Mouse (Mus musculus): ENCODE measurements around the gene Gpr68.

- TF ChIP-seq CTCF (IDR thresholded peaks at IDR 0.05; ENCODE audit: extremely low read depth, insufficient read length, insufficient replicate concordance, low read depth, low read length), result no peak; the same call in 1 of the 2 replicates
- TF ChIP-seq POLR2A (IDR thresholded peaks at IDR 0.05; ENCODE audit: low read depth, low read length), result no peak
These were observed 17.9 kb upstream of the Gpr68 start for GRCm38 (mm10) chr12:100925644-100926619.
